Mouse (Mus musculus) bone marrow macrophage, adult 2 months (primary cell): Measurements from ENCODE around the gene Pik3r5. TPM values are rescaled to one million over a fixed set of nuclear protein-coding genes. Genes with fewer than 3 reads are reported as not detected.
A peak's percentile ranks its signal among the peaks of the same experiment; 100 is the strongest.

Experiments
- H3K27ac ChIP-seq: 2 replicates; pipeline ENCODE4 v1.5.1; 2012; ENCODE audit warnings: low read depth, low read length; ENCODE audit not compliant: insufficient read depth
- H3K4me1 ChIP-seq: 2 replicates; pipeline ENCODE4 v1.6.1; 2012; ENCODE audit warnings: low read length; ENCODE audit not compliant: control insufficient read depth, insufficient read depth
- H3K4me3 ChIP-seq: 2 replicates; pipeline ENCODE4 v1.5.1; 2012; ENCODE audit warnings: mild to moderate bottlenecking, low read length, moderate library complexity; ENCODE audit not compliant: insufficient read depth
- CTCF ChIP-seq: IDR thresholded peaks from 2 replicates; pipeline ENCODE4 v1.5.1; 2012; ENCODE audit warnings: low read depth, mild to moderate bottlenecking, low read length, moderate library complexity
- POLR2A ChIP-seq: IDR thresholded peaks from 2 replicates; pipeline ENCODE4 v1.6.1; 2012; ENCODE audit warnings: mild to moderate bottlenecking, low read depth, low read length, borderline replicate concordance
- polyA plus RNA-seq: library from polyadenylated mRNA; stranded (reverse); fragments of >200 nt; gene quantifications from 2 replicates; pipeline ENCODE4 v1.2.4, GENCODE M21; 2012; ENCODE audit not compliant: missing spikeins, insufficient read depth, insufficient read length

Gene Pik3r5
- polyA plus RNA-seq, 1 experiment = 122 TPM

DNA sequence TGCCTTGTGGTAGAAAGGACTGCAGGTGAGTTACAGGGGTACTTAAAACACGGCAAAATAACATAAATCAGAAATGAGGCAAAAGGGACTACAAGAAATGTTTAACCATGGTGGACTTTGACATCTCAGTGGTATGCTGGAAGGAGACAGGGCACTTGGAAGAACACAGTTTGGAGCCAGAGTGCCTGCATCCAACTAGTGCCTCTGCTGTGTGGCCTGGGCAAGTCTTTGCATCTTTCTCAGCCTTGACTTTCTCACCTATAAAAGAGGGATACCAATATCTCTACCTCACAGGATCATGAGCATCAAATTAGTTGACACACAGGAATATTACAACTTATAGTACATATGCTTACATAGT is 43.3 kb upstream of the Pik3r5 start:
- H3K27ac ChIP-seq = no peak overlapping the region
- no peaks in the 10 kb centered on the region for H3K4me1 ChIP-seq
- no peak for TF ChIP-seq CTCF
- no peak for TF ChIP-seq POLR2A
- no peak overlapping the region for H3K4me3 ChIP-seq

DNA sequence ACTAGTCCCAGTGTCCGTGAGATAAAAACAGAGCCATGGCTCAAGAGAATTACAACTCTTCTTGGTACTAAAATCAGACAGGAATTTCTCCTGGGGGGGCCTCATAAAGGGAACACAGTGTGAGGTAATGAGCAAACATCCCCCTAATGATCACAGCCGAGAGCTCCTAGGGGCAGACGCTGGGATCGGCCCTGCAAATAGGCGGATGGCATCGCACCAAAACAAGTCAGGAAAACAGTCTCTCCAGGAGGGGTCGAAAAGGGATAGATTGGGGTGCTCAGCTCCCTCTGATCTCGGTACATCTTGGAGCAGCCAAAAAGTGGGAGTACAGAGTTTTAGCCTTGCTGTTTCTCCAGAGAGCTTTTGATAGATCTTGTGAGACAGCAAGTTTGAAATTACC is 42.3 kb upstream of the Pik3r5 start:
- TF ChIP-seq POLR2A = no peak
- TF ChIP-seq CTCF = no peak
- no peaks in the 10 kb centered on the region for H3K4me1 ChIP-seq
- H3K4me3 ChIP-seq = no peak overlapping the region
- no peak overlapping the region for H3K27ac ChIP-seq

DNA sequence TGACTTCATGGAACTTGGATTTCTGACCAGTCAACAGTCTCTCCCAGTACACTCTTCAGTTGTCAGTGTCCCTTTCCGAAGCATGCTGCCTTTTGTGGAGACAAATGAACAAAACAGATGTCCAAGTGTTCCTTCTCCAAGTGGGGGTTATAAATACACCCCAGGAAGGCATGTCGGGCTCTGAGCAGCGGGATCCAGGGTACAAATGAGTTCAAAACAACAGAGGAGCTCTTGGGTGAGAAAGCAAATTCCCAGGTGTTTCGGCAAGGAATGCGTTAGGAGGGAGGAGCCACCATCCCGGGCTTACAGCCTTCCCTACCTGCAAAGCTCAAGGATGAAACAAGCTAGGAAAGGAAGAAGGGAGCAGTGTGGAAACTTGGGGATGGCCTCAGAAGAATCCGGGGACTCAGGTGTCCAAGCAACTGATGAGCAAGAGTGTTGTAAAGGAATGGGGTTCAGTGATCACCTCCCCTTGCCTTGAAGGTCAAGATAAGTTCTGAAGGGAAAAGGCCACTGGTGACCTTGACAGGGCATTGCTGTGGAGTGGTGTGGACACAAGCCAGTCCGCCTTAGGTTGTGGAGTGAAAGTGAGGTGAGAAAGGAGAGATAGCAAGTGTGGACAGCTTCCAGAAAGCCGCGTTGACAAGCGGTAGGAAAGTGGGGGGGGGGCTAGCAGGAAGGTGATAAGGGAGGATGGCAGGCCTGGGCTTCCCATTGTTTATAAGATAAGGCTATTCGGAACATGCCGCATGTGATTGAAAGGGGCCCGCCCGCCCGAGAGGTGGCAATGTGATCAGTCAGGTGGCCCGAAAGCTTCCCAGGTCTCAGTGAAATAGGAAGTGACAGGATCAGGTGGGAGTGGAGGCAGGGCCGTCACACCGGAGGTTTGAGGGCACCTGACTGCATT is 41.3 kb upstream of the Pik3r5 start:
- no peak overlapping the region for H3K4me3 ChIP-seq
- H3K27ac ChIP-seq = no peak overlapping the region
- no peak for TF ChIP-seq POLR2A
- TF ChIP-seq CTCF = no peak
- H3K4me1 ChIP-seq = no peaks in the 10 kb centered on the region

DNA sequence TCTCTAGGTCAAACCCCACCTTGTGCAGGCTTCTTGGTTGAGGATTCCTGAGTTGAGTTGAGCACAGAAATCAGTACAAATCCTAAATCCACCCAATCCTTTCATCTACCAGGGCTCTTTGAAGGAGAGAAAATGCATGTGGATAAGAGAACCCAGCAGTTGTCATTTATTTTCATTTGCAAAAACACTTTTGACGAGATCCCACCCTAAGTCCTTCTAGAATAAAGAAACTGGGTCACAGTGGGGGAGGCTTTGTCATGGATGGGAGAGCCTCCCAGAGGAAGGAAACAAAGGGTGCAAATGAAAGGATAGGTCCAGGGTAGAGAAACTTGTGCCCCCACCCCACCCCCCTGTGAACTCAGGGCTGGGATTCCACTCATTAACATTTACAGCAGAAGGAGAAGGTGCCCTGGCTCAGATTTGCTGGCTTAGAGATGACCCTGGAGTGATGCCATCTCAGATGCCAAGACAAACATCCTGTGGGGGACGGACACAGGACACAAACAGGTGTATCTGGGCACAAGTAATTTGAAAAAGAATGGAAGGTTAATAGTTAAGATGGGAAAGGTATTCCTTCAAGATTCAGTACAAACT is 37.9 kb upstream of the Pik3r5 start:
- TF ChIP-seq CTCF (no peak), POLR2A (no peak)
- H3K4me3 ChIP-seq = no peak overlapping the region
- no peaks in the 10 kb centered on the region for H3K4me1 ChIP-seq
- H3K27ac ChIP-seq = no peak overlapping the region

DNA sequence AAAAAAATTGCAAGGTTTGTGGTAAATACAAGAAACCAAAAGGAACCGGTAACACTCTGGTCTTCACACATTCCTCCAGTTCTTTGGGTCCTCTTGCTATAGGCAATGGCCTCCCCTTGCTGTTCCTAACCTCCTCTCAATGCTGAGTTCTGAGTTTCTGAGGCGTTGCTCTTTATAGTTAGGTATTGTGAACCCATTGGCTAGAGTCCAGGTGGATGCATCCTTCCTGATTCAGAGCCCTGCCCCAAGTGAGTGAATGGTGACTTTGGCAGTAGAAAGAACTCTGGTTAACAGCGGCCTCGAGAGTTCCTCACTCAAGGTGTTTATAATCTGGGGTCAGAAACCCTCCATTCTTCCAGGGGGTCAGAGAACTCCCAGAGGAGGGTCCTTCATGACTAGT is 37.2 kb upstream of the Pik3r5 start:
- no peak for TF ChIP-seq POLR2A
- no peak for TF ChIP-seq CTCF
- no peak overlapping the region for H3K4me3 ChIP-seq
- H3K4me1 ChIP-seq = no peaks in the 10 kb centered on the region
- no peak overlapping the region for H3K27ac ChIP-seq

DNA sequence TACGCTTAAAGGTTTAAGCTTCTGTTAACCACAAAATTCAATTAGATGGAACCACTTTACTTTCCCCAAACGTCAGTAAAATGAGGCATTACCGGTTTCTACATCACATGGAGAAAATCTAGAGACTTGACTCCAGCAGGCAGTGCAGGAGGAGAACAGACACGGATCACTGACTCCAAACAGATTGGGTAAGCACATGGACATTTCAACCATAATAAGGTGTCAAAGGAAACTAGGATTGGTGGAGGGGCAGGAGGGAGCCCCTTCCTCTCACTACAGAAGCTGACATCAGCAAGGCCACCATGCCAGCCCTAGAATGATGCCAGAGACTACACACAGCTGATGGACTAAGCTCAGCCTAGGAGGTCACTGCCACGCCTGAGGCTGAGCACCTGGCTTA is 36.4 kb upstream of the Pik3r5 start:
- H3K4me1 ChIP-seq = peaks cover 1% of the 10 kb centered on the region; the same call in 1 of the 2 replicates
- TF ChIP-seq CTCF (no peak), POLR2A (no peak)
- no peak overlapping the region for H3K27ac ChIP-seq
- no peak overlapping the region for H3K4me3 ChIP-seq

DNA sequence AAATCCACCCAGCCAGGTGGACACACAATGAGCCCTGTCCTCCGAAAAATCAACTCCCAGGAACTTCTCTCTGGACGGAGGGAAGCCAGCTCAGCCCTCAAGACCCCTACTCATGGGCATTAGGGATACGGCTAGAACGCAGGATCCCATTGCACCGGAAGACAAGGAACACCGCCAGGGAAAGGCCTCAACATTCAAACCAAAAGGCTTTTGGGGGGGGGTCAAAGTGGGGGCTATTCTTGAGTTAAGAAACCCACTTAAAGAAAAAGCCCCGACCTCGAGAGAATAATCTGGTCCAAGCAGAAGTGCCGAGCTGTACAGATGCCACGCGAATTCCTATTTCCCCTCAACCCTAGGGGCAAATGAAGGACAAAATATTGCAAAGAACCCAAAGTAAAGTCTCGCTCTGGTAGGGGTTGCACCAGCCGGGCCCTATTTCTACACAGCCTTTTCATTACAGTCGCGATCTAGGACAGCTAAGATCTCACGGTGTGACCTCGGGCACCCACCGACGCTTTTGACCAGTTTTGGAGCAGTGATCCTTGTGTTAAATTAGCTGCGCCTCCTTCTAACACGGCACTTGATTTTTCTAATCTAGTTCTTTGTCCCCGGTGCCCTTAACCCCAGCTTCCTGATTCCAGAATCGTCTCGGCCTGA is 32.9 kb upstream of the Pik3r5 start:
- H3K27ac ChIP-seq = no peak overlapping the region
- TF ChIP-seq POLR2A (no peak), CTCF (no peak)
- no peak overlapping the region for H3K4me3 ChIP-seq
- H3K4me1 ChIP-seq = peaks cover 2% of the 10 kb centered on the region; the same call in 1 of the 2 replicates

DNA sequence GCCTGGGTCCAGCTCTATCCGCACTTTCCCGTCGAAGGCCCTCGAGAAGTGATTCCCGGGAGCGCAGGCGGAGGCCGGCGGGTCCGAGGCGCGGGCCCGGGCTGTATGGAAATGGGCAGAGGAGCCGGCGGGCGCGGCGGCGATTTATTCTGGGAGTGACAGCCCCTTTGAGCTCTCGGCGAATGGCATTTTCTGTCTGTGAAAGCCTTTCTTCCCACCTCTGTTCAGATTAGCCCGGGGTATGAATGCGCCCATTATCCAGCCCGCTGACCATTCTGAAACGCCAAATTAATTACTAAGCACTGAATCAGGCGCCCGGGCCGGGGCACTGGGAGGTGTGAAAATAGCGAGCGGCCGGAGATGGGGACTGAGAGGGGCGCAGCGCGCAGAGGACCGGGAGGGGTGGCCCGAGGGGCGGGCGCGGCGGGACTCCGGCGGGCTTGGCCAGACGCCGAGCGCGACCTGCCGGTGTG is 32.3 kb upstream of the Pik3r5 start:
- TF ChIP-seq CTCF (no peak), POLR2A (no peak)
- Histone ChIP-seq H3K4me3 (no peak overlapping the region), H3K4me1 (peaks cover 2% of the 10 kb centered on the region; the same call in 1 of the 2 replicates), H3K27ac (no peak overlapping the region)

DNA sequence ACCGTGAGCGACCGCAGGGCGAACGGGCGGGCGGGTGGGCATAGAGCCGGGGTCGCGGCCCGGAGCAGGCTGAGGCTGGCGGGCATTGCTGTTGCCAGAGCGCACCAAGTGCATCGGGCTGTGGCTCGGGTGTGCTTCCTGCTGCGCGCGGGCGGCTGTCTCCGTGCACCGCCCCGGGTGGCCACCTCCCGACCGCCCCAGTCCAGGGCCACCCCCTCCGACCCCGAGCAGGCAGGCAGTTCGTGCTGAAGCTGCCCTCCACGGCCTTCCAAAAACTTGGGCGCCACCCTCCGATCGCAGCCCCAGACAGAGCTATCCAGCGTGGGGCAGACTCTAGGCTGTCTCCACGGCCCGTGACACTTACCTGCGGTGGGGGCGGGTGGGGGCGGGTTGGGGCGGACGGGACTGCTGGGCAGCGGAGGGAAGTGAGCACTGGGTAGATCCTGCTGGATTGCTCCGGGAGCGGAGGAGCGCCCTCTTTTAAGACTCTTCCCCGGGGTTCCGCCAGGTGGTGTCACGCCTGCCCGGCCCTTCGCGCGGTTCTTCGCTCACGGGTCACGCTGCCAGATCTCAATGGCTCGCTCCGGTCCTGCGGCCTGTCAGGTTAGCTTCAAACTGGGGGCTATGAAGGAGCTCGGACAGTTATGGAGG is 31.8 kb upstream of the Pik3r5 start:
- TF ChIP-seq POLR2A (no peak), CTCF (no peak)
- H3K4me3 ChIP-seq = peak overlapping the region; percentile 35; the same call in 1 of the 2 replicates
- no peak overlapping the region for H3K27ac ChIP-seq
- peaks cover 2% of the 10 kb centered on the region; the same call in 1 of the 2 replicates for H3K4me1 ChIP-seq

DNA sequence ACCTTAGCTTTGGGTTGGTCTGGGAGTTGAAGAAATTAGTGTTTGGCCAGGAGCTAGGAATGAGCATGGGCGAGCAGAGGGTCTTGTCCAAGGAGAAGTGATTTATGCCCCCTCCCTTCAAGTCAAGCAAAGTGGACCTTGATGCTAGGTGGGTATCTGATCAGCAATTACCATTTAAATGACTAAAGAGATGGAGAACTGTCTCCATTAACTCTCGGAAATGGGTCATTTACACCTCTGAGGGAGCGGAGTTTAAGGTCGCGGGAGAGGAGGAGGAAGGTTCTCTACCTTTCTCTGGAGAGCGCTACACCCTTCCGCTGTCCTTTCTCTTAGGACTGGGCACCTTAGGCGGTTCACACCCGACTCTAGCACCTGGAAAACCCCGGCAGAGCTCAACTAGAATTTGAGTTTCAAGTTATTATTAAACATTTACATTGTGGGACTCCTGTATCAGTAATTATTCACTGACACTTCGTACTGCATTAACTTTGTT is 31.1 kb upstream of the Pik3r5 start, which contains the start of gene Ntn1:
TSS of gene Ntn1 (minus strand) at position 97 of the 493 bp plus-strand sequence.
- TF ChIP-seq POLR2A (no peak), CTCF (no peak)
- Histone ChIP-seq H3K4me1 (peaks cover 2% of the 10 kb centered on the region; the same call in 1 of the 2 replicates), H3K27ac (no peak within 1 kb of the TSS), H3K4me3 (peak within 1 kb of the TSS; percentile 35; the same call in 1 of the 2 replicates)
